Mouse (Mus musculus): ENCODE measurements around the gene Cmc2. TPM values are rescaled to one million over a fixed set of nuclear protein-coding genes. Genes with fewer than 3 reads are reported as not detected.

Gene Cmc2
- polyA plus RNA-seq, 1 experiment from 2014 or later = 77.6 TPM

DNA sequence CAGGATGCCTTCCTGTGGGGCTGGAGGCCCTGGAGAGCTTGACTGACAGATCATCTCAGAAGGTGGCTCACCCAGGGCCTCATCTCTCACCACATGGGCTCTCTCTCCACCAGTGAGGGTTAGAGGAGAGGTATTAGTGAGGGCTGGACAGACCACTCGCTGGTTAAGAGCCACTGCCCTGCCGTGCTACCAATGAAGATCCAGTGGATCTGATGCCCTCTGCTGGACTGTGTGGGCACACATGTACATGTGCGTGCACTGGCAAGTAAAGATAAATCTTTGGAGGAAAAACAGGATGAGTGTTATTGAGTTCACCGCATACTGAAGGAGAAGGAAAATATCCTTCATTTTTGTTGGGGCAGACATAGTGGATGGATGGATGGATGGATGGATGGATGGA is 52.6 kb downstream of the Cmc2 start:
- no peaks in the 10 kb centered on the region for H3K9me3 ChIP-seq (ENCODE audit: control insufficient read depth, low read length)
- ATAC-seq (ENCODE audit: low FRiP score) (0 out of 2 replicates have a peak, but pooled peaks have one; percentile 35), DNase-seq (ENCODE audit: low spot score, missing footprints) (no peak)
- no peak overlapping the region for H3K9ac ChIP-seq (ENCODE audit: low read length)
- no peaks in the 10 kb centered on the region for H3K36me3 ChIP-seq (ENCODE audit: control insufficient read depth, insufficient read depth, low read length)
- no peak overlapping the region for H3K4me3 ChIP-seq (ENCODE audit: low read depth, low read length)
- no peaks in the 10 kb centered on the region; the same call in 1 of the 2 replicates for H3K27me3 ChIP-seq (ENCODE audit: control insufficient read depth, insufficient read depth, low read length)
- WGBS = 49% methylated on average over 4 of the region's 4 CpGs
- H3K27ac ChIP-seq (ENCODE audit: low read depth, low read length) = no peak overlapping the region
- no peaks in the 10 kb centered on the region for H3K4me1 ChIP-seq (ENCODE audit: control insufficient read depth, insufficient read depth, low read length)
- no peak overlapping the region for H3K4me2 ChIP-seq

DNA sequence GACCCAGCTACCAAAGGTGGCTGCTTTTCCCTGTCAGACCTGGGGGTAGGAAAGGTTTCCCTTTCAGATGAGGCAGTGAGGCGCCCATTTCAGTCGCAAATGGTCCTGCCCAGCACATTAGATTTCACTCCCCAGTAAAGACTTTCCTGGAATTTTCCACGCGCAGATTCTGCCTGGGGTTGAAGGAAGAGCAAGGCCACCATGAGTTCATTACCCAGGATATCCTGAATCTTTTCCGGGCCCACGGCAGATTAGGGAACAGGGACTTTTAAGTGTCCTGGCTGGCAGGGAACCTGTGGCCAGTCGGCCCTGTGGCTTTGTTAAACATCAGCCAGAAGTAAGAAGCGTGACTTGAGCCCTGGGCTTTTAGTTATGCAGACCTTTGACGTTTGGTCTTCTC is 53.9 kb downstream of the Cmc2 start:
- H3K4me2 ChIP-seq = no peak overlapping the region
- 75% methylated on average over 9 of the region's 9 CpGs for WGBS
- H3K27ac ChIP-seq (ENCODE audit: low read depth, low read length) = no peak overlapping the region
- no peaks in the 10 kb centered on the region; the same call in 1 of the 2 replicates for H3K27me3 ChIP-seq (ENCODE audit: control insufficient read depth, insufficient read depth, low read length)
- H3K36me3 ChIP-seq (ENCODE audit: control insufficient read depth, insufficient read depth, low read length) = no peaks in the 10 kb centered on the region
- H3K9me3 ChIP-seq (ENCODE audit: control insufficient read depth, low read length) = no peaks in the 10 kb centered on the region
- no peak overlapping the region for H3K4me3 ChIP-seq (ENCODE audit: low read depth, low read length)
- H3K4me1 ChIP-seq (ENCODE audit: control insufficient read depth, insufficient read depth, low read length) = no peaks in the 10 kb centered on the region
- ATAC-seq (ENCODE audit: low FRiP score) (no peak), DNase-seq (ENCODE audit: low spot score, missing footprints) (no peak)
- no peak overlapping the region for H3K9ac ChIP-seq (ENCODE audit: low read length)

DNA sequence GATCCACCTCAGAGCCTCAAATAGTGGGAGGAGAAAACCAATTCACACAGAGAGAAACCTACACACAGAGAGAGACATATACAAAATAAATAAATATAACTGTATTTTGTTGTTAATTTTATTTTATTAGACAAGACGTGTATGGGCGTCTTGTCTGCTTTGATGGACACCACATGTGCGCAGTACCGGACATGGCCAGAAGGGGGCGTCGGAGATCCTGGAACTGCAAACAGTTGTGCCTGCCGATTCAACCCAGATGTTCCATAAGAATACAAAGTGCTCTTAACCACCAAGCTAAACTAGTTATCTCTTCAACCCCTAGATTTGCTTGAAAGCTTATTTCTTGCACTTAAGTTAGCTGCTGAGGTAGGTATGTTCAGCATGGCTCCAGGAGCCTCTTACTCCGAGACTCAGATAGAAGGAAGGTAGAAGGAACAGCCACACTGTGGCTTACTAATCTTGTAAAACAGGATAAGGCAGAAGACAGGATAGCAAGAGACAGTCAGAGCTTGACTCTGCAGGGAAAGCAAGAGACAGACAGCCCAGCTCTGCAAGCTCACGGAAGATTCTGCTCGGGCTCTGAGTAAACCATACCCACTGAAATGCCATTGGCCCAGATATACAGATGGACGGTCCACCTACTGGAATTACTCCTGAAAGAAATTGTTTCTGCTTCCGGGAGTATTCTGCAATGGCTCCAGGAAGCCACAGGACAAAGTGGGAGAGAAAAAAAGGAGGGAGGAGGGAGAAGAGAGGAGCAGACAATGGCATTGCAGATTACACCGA is 54.9 kb downstream of the Cmc2 start:
- H3K27ac ChIP-seq (ENCODE audit: low read depth, low read length) = no peak overlapping the region
- H3K9ac ChIP-seq (ENCODE audit: low read length) = no peak overlapping the region
- no peak overlapping the region for H3K4me2 ChIP-seq
- no peaks in the 10 kb centered on the region for H3K4me1 ChIP-seq (ENCODE audit: control insufficient read depth, insufficient read depth, low read length)
- no peaks in the 10 kb centered on the region; the same call in 1 of the 2 replicates for H3K27me3 ChIP-seq (ENCODE audit: control insufficient read depth, insufficient read depth, low read length)
- DNase-seq (ENCODE audit: low spot score, missing footprints) (peak; percentile 88), ATAC-seq (ENCODE audit: low FRiP score) (no peak)
- no peaks in the 10 kb centered on the region for H3K36me3 ChIP-seq (ENCODE audit: control insufficient read depth, insufficient read depth, low read length)
- no peaks in the 10 kb centered on the region for H3K9me3 ChIP-seq (ENCODE audit: control insufficient read depth, low read length)
- no peak overlapping the region for H3K4me3 ChIP-seq (ENCODE audit: low read depth, low read length)
- WGBS = 78% methylated on average over 13 of the region's 13 CpGs

DNA sequence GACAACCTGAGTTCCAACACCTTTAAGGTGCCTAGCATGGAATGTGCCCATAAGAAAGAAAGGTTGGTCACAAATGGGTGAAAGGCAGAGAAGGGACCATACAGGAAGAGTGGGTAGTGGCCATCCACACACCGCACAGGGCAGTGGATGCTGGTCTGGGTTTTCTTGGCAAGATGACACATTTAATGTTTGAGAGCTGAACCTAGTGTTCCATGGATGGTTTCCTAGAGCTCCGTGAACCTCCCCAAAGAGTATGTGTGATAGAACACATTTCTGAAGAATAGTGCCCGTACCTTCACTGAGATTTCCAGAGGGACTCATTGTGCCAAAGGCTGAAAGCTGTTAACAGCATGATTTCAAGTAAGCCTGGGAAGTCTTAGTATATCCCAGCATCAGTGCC is 56.7 kb downstream of the Cmc2 start:
- no peak overlapping the region for H3K4me2 ChIP-seq
- ATAC-seq (ENCODE audit: low FRiP score) (no peak), DNase-seq (ENCODE audit: low spot score, missing footprints) (no peak)
- H3K27me3 ChIP-seq (ENCODE audit: control insufficient read depth, insufficient read depth, low read length) = no peaks in the 10 kb centered on the region; the same call in 1 of the 2 replicates
- no peak overlapping the region for H3K27ac ChIP-seq (ENCODE audit: low read depth, low read length)
- no peaks in the 10 kb centered on the region for H3K4me1 ChIP-seq (ENCODE audit: control insufficient read depth, insufficient read depth, low read length)
- H3K36me3 ChIP-seq (ENCODE audit: control insufficient read depth, insufficient read depth, low read length) = no peaks in the 10 kb centered on the region
- 92% methylated on average over 3 of the region's 3 CpGs for WGBS
- no peak overlapping the region for H3K4me3 ChIP-seq (ENCODE audit: low read depth, low read length)
- H3K9ac ChIP-seq (ENCODE audit: low read length) = no peak overlapping the region
- H3K9me3 ChIP-seq (ENCODE audit: control insufficient read depth, low read length) = no peaks in the 10 kb centered on the region

DNA sequence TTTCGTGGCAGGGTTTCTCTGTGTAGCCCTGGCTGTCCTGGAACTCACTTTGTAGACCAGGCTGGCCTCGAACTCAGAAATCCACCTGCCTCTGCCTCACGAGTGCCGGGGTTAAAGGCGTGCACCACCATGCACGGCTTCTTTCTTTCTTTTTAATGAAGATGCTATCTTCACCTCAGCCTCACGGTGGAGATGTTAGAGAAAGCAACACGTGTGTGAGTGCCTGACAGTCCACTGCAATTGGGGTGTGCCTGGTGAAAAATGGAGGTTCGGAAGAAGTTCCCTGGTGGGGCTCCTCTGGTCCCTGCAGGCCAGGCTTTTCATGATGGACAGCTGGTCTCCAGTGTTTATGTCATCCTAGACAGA is 57.2 kb downstream of the Cmc2 start:
- Histone ChIP-seq H3K4me1 (ENCODE audit: control insufficient read depth, insufficient read depth, low read length) (no peaks in the 10 kb centered on the region), H3K27ac (ENCODE audit: low read depth, low read length) (no peak overlapping the region), H3K9me3 (ENCODE audit: control insufficient read depth, low read length) (no peaks in the 10 kb centered on the region), H3K9ac (ENCODE audit: low read length) (no peak overlapping the region), H3K36me3 (ENCODE audit: control insufficient read depth, insufficient read depth, low read length) (no peaks in the 10 kb centered on the region), H3K4me2 (no peak overlapping the region), H3K4me3 (ENCODE audit: low read depth, low read length) (no peak overlapping the region), H3K27me3 (ENCODE audit: control insufficient read depth, insufficient read depth, low read length) (no peaks in the 10 kb centered on the region; the same call in 1 of the 2 replicates)
- 56% methylated on average over 9 of the region's 9 CpGs for WGBS
- DNase-seq (ENCODE audit: low spot score, missing footprints) (no peak), ATAC-seq (ENCODE audit: low FRiP score) (no peak)

DNA sequence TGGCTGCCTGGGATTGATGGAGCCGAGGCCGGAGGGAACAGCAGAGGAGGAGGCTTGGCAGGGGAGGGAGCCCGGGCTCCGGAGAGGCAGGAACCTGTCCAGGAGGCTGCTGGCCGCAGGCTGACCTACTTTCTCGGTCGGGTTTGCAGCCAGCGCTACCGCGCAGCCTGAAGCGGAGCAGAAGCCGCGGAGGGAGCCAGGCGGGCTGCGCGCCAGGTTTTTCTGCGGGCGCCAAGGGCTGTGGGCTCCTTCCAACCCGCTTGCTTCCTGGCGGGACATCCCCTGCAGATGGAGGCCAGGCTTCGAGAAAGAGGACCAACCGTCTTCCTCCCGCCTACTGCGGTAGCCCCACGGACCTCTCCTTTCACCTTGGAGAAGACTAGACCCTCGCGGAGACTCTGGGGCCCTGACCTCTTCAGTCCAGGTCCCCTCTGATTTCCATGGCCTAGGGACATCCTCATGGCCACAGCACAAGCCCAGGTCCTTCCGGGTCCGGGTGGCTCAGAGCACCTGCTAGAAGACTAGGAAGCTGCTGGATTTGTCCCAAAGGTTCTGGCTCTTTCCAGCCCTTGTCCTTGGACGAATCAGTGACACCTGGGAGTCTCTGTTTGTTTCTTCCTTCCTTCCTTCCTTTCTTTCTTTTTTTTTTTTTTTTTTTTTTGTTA is 57.8 kb downstream of the Cmc2 start:
- Histone ChIP-seq H3K9me3 (ENCODE audit: control insufficient read depth, low read length) (no peaks in the 10 kb centered on the region), H3K4me3 (ENCODE audit: low read depth, low read length) (peak overlapping the region; percentile 23), H3K9ac (ENCODE audit: low read length) (peak overlapping the region; percentile 59), H3K4me2 (peak overlapping the region; percentile 55), H3K27ac (ENCODE audit: low read depth, low read length) (no peak overlapping the region), H3K36me3 (ENCODE audit: control insufficient read depth, insufficient read depth, low read length) (no peaks in the 10 kb centered on the region), H3K4me1 (ENCODE audit: control insufficient read depth, insufficient read depth, low read length) (no peaks in the 10 kb centered on the region), H3K27me3 (ENCODE audit: control insufficient read depth, insufficient read depth, low read length) (no peaks in the 10 kb centered on the region; the same call in 1 of the 2 replicates)
- peak; percentile 92 for DNase-seq (ENCODE audit: low spot score, missing footprints)
- 6% methylated on average over 30 of the region's 30 CpGs for WGBS
- ATAC-seq (ENCODE audit: low FRiP score) = peak; percentile 55; the same call in 1 of the 2 replicates

DNA sequence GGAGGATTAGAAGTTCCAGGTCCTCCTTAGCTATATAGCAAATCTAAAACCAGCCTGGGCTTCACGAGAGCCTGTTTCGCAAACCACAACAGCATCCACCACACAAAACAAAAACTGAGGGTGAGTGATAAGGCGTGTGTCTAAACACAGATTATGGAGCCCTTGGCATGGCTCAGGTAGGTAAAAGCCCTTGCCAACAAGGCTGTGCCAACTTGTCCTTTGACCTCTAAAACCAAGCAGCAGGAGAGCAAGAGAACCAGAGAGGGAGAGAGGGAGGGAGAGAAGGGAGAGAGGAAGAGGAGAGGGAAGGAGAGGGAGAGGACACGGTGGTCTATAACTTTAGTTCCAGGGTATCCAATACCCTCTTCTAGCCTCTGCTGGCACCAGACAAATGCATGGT is 59.1 kb downstream of the Cmc2 start:
- H3K27me3 ChIP-seq (ENCODE audit: control insufficient read depth, insufficient read depth, low read length) = no peaks in the 10 kb centered on the region; the same call in 1 of the 2 replicates
- H3K4me3 ChIP-seq (ENCODE audit: low read depth, low read length) = no peak overlapping the region
- no peaks in the 10 kb centered on the region for H3K36me3 ChIP-seq (ENCODE audit: control insufficient read depth, insufficient read depth, low read length)
- ATAC-seq (ENCODE audit: low FRiP score) = no peak
- H3K27ac ChIP-seq (ENCODE audit: low read depth, low read length) = no peak overlapping the region
- no peak for DNase-seq (ENCODE audit: low spot score, missing footprints)
- no peak overlapping the region for H3K9ac ChIP-seq (ENCODE audit: low read length)
- 83% methylated on average over 4 of the region's 4 CpGs for WGBS
- H3K4me1 ChIP-seq (ENCODE audit: control insufficient read depth, insufficient read depth, low read length) = no peaks in the 10 kb centered on the region
- H3K9me3 ChIP-seq (ENCODE audit: control insufficient read depth, low read length) = no peaks in the 10 kb centered on the region
- H3K4me2 ChIP-seq = no peak overlapping the region

DNA sequence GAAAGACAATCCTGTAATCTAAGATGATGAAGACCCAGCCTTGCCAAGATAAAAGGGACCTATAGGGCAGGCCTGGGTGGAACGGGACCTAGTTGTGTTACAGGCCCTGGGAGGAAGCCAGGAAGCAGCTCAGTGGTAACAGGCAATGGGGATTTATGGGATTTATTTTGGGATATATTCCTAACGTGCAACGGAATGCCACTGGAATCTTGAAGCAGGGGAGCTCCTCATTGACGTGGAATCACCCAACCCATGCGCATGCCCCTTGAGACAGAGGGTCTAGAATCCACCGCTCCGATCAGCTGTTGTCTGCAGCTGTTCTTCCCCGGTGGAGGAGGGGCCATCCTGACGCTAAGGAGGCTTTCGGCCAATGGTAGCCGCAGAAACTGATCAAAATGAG is 69.2 kb downstream of the Cmc2 start:
- no peak for DNase-seq (ENCODE audit: low spot score, missing footprints)
- no peak overlapping the region for H3K9ac ChIP-seq (ENCODE audit: low read length)
- H3K9me3 ChIP-seq (ENCODE audit: control insufficient read depth, low read length) = no peaks in the 10 kb centered on the region
- WGBS = 91% methylated on average over 11 of the region's 11 CpGs
- no peak overlapping the region for H3K4me3 ChIP-seq (ENCODE audit: low read depth, low read length)
- H3K36me3 ChIP-seq (ENCODE audit: control insufficient read depth, insufficient read depth, low read length) = no peaks in the 10 kb centered on the region
- no peak overlapping the region for H3K27ac ChIP-seq (ENCODE audit: low read depth, low read length)
- H3K4me1 ChIP-seq (ENCODE audit: control insufficient read depth, insufficient read depth, low read length) = no peaks in the 10 kb centered on the region
- no peak for ATAC-seq (ENCODE audit: low FRiP score)
- H3K27me3 ChIP-seq (ENCODE audit: control insufficient read depth, insufficient read depth, low read length) = no peaks in the 10 kb centered on the region
- no peak overlapping the region for H3K4me2 ChIP-seq

DNA sequence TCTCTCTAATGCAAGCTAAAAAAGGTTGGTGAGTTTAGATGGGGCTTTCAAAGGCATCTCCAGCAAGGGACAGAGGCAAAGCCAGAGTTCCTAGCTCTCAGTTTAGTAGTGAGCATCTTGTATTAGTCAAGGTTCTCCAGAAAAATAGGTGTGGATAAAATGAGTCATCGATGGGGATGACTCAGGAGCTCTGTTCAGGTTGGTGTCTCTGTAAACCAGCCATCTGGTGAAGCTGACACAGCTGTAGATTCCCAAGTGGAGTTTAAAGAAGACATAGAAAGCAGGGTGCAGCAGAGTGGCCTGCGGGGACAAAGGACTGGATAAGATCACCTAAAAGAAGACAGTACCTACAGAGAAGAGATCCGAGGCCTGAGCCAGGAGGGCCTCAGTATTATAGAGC is 73.2 kb downstream of the Cmc2 start:
- no peak for ATAC-seq (ENCODE audit: low FRiP score)
- Histone ChIP-seq H3K27me3 (ENCODE audit: control insufficient read depth, insufficient read depth, low read length) (no peaks in the 10 kb centered on the region), H3K36me3 (ENCODE audit: control insufficient read depth, insufficient read depth, low read length) (no peaks in the 10 kb centered on the region), H3K9me3 (ENCODE audit: control insufficient read depth, low read length) (no peaks in the 10 kb centered on the region), H3K4me2 (no peak overlapping the region), H3K4me3 (ENCODE audit: low read depth, low read length) (no peak overlapping the region), H3K9ac (ENCODE audit: low read length) (no peak overlapping the region), H3K4me1 (ENCODE audit: control insufficient read depth, insufficient read depth, low read length) (no peaks in the 10 kb centered on the region), H3K27ac (ENCODE audit: low read depth, low read length) (no peak overlapping the region)
- DNase-seq (ENCODE audit: low spot score, missing footprints) = no peak
- WGBS = 78% methylated on average over 3 of the region's 3 CpGs

All from midbrain, embryonic 11.5 days (tissue).